Mouse (Mus musculus): ENCODE data around the gene Acly.

GRCm38 (mm10) chr11:100540966-100541365 lies 13.2 kb upstream of the Acly start:
- TF ChIP-seq EP300 (IDR thresholded peaks at IDR 0.05; ENCODE audit: low read depth) = no peak
- TF ChIP-seq CTCF (IDR thresholded peaks at IDR 0.05; ENCODE audit: low read depth) = no peak
